Mouse (Mus musculus) frontal cortex, adult 2 months (tissue): Measurements from ENCODE around the gene Zfp879. TPM values are rescaled to one million over a fixed set of nuclear protein-coding genes. Genes with fewer than 3 reads are reported as not detected.

Source experiments
- polyA plus RNA-seq: library from polyadenylated mRNA; depleted of rRNA; stranded (reverse); fragments of >200 nt; gene quantifications from 2 replicates; pipeline ENCODE4 v1.2.3, GENCODE M21; 2012; rRNA removed

Zfp879 gene
- polyA plus RNA-seq, 1 experiment = 1.9 TPM

Other genes starting within 250 kb of the Zfp879 start
- gene Adamts2, start 239.5 kb downstream of the Zfp879 start, polyA plus RNA-seq = 6.6 and 7.5 TPM in 2 replicates
- 17.3 and 22.2 TPM in 2 replicates for gene Zfp354c, start 13.8 kb downstream of the Zfp879 start, polyA plus RNA-seq
- 0.04 TPM in 1 of 2 replicates, not detected in the other for gene Grm6, start 9.1 kb upstream of the Zfp879 start, polyA plus RNA-seq
- gene Zfp454, start 46.1 kb upstream of the Zfp879 start, polyA plus RNA-seq = 5.6 and 6.0 TPM in 2 replicates
- gene Zfp2, start 74.6 kb upstream of the Zfp879 start, polyA plus RNA-seq = 16.1 and 19.2 TPM in 2 replicates
- 2.6 and 2.8 TPM in 2 replicates for gene Zfp354b, start 90.1 kb upstream of the Zfp879 start, polyA plus RNA-seq
- gene 4933414I15Rik, start 102.2 kb upstream of the Zfp879 start, polyA plus RNA-seq = not detected in 2 replicates
- gene Prop1, start 112.2 kb upstream of the Zfp879 start, polyA plus RNA-seq = not detected in 2 replicates
- gene Olfr1378, start 125.0 kb upstream of the Zfp879 start, polyA plus RNA-seq = not detected in 2 replicates
- not detected in 2 replicates for gene Olfr1377, start 140.4 kb upstream of the Zfp879 start, polyA plus RNA-seq
- gene Olfr51, start 162.0 kb upstream of the Zfp879 start, polyA plus RNA-seq = not detected in 2 replicates
- gene Olfr54, start 172.7 kb upstream of the Zfp879 start, polyA plus RNA-seq = not detected in 2 replicates
- not detected in 2 replicates for gene Olfr1375, start 206.6 kb upstream of the Zfp879 start, polyA plus RNA-seq
- gene Zfp354a, start 217.7 kb upstream of the Zfp879 start, polyA plus RNA-seq = 9.8 and 12.5 TPM in 2 replicates